Mouse (Mus musculus): Measurements from ENCODE around the gene Cchcr1. TPM values are rescaled to one million over a fixed set of nuclear protein-coding genes. Genes with fewer than 3 reads are reported as not detected.
"Not testable (repeated sequence)": the region's sequence is repeated elsewhere in the genome, so short reads cannot be mapped to it uniquely, and the experiment has no call there.

Gene Cchcr1
- 1 to 10 TPM; 4.8 to 7.1 (median 6.0) TPM for polyA plus RNA-seq (2017; shearing (Covaris generic))

DNA sequence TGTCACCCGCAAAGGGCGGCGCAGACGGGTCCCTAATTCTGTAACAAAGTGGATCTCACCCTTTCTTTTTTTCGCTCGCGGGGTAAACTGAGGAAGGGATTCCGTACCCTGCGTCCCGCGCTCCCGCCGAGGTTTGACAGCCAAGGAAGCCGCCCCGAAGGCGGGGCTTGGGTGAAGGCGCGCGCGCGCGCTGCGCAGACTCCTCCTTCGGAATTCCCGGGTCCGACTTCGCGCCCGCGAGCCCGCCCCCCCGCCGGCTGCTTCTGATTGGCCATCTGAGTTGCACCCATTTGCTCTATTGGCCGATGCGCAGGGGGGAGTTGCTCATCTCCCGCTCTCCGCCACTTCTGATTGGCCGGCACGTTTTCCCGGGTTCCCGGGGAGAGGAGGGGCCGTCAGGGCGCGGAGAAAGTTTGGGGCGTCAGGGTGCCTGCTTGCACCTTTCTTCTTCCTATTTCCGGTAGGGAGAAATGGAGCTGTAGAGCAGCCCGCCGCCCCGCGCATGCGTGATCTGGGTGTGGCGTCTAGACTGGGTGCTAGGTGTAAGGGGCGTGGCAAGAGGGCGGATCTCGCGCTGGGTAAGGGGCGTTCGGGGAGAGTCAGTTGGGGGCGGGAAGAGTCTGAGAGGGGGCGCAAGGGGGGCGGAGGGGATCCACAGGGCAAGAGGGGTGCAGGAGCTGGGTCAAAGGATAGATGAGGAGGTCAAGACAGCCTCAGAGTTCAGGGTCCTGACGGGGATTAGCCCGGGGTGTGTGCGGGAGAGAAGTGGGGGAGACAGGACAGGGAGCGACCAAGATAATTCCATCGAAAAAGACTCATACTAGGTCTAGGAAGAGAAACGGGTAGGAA, at the start of gene Cchcr1, which contains the start of gene Tcf19:
TSS of gene Cchcr1 (plus strand) at position 449 of the 849 bp plus-strand sequence.
TSS of gene Tcf19 (minus strand) at position 173 of the 849 bp plus-strand sequence.
- peak; percentile 90 for ATAC-seq

- not testable (repeated sequence) for ATAC-seq
Measured at GRCm38 (mm10) chr17:35468936-35469335, 48.0 kb upstream of the Cchcr1 start.

GRCm38 (mm10) chr17:35469842-35470751, 46.8 kb upstream of the Cchcr1 start, which contains the start of gene H2-Q10:
TSS of gene H2-Q10 (plus strand) at chr17:35470089.
- ATAC-seq: peak; percentile 61

DNA sequence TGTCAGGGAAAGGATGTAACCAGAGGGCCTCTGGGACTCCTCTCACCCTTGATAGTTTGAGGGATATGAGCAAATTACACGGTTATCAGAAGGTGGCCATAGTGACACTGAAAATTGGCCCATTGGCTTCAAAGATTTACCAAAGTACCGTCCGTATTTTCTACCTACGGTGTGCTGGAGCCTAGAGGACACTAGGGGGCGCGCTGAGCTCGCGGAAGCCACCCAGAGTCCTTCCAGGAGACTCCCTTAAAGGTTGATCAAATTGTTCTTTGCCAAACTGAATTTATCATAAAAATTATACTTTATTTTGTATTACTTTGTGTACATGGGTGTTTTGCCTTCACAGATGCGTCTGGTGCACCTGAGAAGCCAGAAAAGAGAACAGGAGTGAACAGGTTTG, 32.8 kb upstream of the Cchcr1 start:
- ATAC-seq: no peak

GRCm38 (mm10) chr17:35485702-35486101, 31.2 kb upstream of the Cchcr1 start:
- ATAC-seq: no peak

GRCm38 (mm10) chr17:35486726-35487125, 30.2 kb upstream of the Cchcr1 start:
- ATAC-seq: no peak

DNA sequence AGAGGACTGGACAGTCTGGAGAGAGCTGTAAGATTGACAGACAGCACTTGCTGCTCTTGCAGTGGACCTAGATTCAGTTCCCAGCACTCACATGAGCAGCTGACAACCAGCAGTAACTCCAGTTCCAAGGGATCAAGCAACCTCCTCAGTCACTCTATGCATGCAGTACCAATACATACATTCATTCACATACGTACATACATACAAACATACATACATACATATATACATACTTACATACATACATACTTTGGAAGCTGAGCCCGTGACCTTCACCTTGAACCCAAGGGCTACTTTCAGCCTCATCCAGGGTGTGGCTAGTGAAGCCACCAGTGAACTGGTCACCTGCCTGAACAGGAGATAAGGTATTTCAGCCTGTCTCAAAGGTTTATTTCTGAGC, 28.9 kb upstream of the Cchcr1 start:
- no peak for ATAC-seq

GRCm38 (mm10) chr17:35490320-35490719, 26.6 kb upstream of the Cchcr1 start:
- ATAC-seq: no peak

DNA sequence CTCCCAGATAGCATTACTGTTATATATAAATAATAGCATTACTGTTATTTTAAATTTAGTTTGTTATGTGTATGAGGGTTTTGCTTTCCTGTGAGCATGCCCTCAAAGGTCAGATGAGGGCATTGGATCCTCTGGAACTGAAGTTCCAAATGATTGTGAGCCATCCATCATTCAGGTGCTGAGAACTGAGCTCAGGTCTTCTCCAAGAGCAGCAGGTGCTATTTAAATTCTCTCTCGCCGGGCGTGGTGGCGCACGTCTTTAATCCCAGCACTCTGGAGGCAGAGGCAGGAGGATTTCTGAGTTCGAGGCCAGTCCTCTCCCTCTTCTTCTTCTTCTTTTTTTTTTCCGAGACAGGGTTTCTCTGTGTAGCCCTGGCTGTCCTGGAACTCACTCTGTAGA, 19.8 kb upstream of the Cchcr1 start:
- no peak for ATAC-seq

GRCm38 (mm10) chr17:35502226-35502625, 14.7 kb upstream of the Cchcr1 start:
- ATAC-seq: no peak

DNA sequence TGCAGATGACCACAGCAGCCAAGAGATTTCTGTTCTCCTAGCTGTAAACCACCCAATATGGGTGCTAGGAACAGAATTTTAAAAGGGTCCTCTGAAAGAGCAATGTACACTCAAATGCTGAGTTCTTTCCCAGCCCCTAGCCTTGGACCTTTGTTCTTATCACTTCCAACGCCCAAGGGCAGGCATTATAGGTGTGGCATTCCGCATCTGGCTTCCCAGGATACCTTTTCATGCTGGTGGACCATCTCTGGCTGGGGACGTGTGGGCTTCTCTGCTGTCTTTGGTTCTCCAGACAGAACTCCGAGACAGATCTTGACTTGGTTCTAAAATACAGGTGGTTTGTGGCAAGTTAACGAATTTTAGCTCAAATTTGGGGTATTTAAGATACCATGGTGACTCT, 14.1 kb upstream of the Cchcr1 start:
- ATAC-seq: no peak

GRCm38 (mm10) chr17:35503849-35504248, 13.1 kb upstream of the Cchcr1 start:
- no peak for ATAC-seq

DNA sequence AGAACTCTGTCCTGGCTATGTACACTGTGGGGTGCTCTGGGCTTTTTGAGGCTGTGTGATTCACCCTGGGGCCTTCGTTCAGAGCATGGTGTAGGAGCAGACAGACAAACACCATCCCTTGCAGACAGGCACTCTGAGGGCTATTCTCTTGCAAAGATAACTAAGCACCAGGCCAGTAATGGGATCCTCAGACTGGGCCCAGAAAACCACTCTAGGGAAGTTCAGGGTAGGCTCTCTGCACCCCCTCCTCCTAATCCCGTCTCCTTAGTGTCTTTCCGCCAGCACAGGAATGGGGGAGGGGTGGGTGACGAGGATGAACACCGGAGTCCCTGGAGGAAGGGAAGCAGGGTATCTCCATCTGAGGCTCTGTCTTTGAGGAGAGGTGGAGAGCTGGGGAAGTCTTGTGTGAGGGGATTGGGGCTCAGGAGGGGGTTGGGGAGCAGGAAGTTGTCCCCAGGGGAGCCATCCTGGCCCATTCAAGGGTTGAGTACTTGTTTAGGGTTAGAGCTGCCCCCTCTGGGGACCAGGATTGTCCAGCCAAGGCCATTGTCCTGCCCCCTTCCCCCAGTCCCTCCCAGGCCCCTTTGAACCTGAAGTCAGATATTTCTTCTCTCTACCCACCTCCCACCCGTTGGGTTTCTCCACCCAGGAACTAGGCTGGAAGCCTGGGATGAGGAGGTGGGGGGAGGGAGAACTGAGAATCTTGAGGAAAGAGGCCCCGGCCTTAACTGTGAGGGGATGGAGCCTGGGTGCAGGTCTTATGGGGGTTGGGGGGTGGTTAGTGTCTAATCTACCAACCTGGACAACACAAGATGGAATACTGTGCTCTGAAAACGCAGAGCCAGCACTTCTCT, 12.0 kb upstream of the Cchcr1 start:
- ATAC-seq: no peak

DNA sequence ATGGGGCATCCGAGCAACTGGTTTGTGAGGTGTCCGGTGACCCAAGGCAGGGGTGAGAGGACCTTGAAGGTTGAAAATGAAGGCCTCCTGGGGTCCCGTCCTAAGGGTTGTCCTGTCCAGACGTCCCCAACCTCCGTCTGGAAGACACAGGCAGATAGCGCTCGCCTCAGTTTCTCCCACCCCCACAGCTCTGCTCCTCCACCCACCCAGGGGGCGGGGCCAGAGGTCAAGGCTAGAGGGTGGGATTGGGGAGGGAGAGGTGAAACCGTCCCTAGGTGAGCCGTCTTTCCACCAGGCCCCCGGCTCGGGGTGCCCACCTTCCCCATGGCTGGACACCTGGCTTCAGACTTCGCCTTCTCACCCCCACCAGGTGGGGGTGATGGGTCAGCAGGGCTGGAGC, 11.1 kb upstream of the Cchcr1 start, which contains the start of gene Pou5f1:
TSS of gene Pou5f1 (plus strand) at position 243 of the 400 bp plus-strand sequence.
- no peak for ATAC-seq

- no peak for ATAC-seq
Measured at GRCm38 (mm10) chr17:35506881-35507280, 10.0 kb upstream of the Cchcr1 start.

- no peak for ATAC-seq
Measured at GRCm38 (mm10) chr17:35507556-35508260, 9.2 kb upstream of the Cchcr1 start.

DNA sequence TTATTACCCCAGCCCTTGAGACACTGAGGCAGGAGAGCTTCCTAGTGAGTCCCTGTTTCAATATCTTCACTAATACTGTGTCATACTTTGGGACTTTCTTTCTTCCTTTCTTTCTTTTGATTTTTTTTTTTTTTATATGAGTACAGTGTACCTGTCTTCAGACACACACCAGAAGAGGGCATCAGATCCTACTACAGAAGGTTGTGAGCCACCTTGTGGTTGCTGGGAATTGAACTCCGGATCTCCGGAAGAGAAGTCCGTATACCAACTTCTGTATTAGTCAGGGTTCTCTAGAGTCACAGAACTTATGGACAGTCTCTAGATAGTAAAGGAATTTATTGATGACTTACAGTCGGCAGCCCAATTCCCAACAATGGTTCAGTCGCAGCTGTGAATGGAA, 8.6 kb upstream of the Cchcr1 start:
- not testable (repeated sequence) for ATAC-seq

DNA sequence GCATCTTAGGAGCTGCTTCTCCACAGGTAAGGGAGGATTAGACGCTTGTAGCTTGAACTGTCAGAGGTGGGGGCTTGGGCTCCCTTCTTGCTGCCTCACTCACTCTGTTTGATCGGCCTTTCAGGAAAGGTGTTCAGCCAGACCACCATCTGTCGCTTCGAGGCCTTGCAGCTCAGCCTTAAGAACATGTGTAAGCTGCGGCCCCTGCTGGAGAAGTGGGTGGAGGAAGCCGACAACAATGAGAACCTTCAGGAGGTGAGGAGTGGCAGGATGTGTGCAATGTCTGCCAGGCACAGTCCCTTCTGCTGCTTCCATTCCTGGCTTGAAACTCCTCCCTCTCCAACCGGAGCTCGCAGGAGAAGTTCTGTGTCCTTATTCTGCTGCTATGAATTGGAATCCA, 7.6 kb upstream of the Cchcr1 start:
- ATAC-seq: peak; percentile 67

DNA sequence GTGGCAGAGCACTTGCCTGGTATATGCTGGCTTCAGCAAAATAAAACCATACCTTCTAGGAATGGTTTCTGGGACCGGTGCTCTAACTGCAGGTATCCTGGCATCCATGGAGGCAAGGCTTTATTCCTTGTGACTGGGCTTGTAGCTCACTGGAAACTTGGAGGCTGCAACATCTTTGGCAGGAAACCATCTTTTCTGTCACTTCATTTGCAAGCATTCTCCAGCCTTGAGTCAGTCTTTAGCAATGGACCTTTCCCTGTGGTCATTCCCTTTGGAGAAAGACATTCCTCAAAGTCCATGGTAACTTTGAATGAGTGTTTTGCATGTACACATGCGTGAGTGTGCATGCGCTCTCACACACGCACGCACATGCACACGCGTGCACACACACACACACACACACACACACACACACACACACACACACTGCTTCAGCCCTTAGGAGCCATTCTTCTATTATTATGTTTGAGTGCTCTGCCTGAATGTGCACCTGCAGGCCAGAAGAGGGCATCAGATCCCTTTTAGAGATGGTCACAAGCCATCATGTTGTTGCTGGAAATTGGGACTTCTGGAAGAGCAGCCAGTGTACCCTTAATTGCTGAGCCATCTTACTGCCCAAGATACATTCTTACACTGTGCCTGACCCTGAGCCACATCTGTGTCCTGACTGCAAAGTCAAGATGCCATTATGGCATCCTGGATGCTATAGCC, 3.8 kb upstream of the Cchcr1 start:
- ATAC-seq: no peak

DNA sequence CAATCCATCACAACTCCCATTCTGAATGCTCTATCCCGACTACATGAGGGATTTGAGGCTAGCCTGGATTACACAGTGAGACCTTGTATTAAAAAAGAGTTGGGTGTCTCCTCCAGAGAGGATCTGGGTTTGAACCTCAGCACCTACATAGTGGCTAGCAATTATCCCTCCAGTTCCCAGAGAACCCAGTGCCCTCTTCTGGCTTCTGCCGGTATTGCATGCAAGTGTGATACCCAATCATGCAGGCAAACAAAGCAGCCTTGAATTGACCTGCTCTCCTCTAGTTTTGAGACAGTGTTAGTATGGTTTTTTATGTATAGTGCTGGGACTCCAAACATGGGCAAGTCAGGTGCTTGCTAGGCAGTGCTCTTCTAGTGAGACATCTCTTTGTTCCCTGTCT, 3.0 kb upstream of the Cchcr1 start:
- no peak for ATAC-seq

DNA sequence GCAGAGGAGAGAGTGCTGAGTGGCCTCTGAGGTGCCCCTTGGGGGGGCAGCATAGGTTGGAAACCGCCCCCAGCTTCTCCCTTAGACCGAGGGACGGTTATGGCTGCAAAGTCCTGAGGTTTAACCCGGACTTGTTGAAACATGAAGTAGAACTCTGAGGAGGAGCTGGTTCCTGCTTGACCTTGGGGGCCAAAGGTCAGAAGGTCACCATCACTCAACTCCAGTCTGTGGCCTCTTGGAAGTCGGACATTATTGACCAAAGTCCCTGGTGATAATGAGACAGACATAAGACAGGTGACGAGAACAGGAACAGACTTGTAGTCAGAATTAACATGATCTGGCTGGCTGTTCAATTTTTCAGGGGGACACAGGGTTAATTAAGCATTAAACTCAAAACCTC, 2.1 kb upstream of the Cchcr1 start:
- no peak for ATAC-seq

Data from inflammation-experienced regulatory T-cells, adult 6 months (primary cell).